Mouse (Mus musculus) lung, postnatal 0 days (tissue): ENCODE measurements around the gene Tsr1.

ENCODE experiments used
- CTCF ChIP-seq: IDR thresholded peaks from 2 replicates; pipeline ENCODE4 v1.5.1; 2016; ENCODE audit warnings: antibody characterized with exemption, mild to moderate bottlenecking
- EP300 ChIP-seq: IDR thresholded peaks from 2 replicates; pipeline ENCODE4 v1.6.1; 2016; ENCODE audit warnings: antibody characterized with exemption, mild to moderate bottlenecking, control low read depth

DNA sequence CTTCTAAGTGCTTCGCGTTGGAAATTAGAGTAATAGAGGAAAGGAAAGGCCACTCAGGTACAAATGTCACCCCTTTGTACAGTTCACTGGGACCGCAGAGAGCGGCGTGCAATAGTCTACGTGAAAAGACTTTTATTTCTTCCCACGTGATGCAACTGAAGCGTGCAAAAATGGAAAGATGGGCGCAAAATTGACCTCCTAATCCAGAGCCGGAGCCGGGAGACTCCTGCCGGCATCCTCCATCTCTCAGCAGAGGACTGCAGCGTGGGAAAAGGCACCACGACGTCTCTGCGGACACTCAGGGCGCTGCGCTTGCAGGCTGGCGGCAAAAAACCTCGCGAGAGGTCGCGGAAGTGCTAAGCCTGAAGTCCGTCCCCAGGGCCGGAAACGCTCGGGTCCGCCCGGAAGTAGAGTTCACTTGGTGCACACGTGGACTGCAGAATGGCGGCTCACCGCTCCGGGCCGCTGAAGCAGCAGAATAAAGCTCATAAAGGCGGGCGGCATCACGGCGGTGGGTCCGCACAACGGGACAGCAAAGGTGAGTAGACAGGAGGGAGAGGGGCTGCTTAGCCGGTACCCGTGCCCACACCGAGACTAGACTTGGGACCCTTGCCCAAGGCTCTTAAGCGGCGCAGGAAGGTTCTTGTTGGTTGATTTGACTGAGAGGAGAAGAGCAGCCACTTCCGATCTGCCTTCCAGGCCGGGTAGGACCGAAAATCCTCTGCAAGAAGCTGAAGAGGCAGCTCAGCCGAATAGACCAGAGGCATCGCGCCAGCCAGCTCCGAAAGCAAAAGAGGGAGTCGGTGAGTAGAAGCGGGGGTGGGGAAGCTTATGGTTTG lies at the start of gene Tsr1:
- peak; percentile 12; the same call in 1 of the 2 replicates for TF ChIP-seq CTCF
- no peak for TF ChIP-seq EP300
